Mouse (Mus musculus) embryonic facial prominence, embryonic 11.5 days (tissue): ENCODE measurements around the gene Ildr2. TPM values are rescaled to one million over a fixed set of nuclear protein-coding genes. Genes with fewer than 3 reads are reported as not detected.

Experiments
- ATAC-seq: fragments of 200-750 bp; cut with Nextera tagmentation; replicated peaks from 2 replicates; pipeline ENCODE4 v1.8.0; 2017; ENCODE audit warnings: low read depth; ENCODE audit not compliant: insufficient number of reproducible peaks, low FRiP score, low TSS enrichment
- DNase-seq: peaks from one replicate; pipeline ENCODE4 v3.0.0-alpha.2; 2015; ENCODE audit warnings: low spot score
- H3K27ac ChIP-seq: fragments of 300-500 bp; sonication (generic); replicated peaks from 2 replicates; pipeline ENCODE4 v1.5.1; 2014; ENCODE audit warnings: mild to moderate bottlenecking, low read depth, low read length, control low read depth
- H3K27me3 ChIP-seq: fragments of 300-500 bp; sonication (generic); 2 replicates; pipeline ENCODE4 v1.6.1; 2014; ENCODE audit warnings: mild to moderate bottlenecking, low read length, moderate library complexity, mixed read lengths; ENCODE audit not compliant: control insufficient read depth, insufficient read depth
- H3K36me3 ChIP-seq: fragments of 300-500 bp; sonication (generic); replicated peaks from 2 replicates; pipeline ENCODE4 v1.6.1; 2014; ENCODE audit warnings: low read depth, mild to moderate bottlenecking, low read length, moderate library complexity, mixed read lengths; ENCODE audit not compliant: control insufficient read depth, insufficient read depth
- H3K4me1 ChIP-seq: fragments of 300-500 bp; sonication (generic); 2 replicates; pipeline ENCODE4 v1.6.1; 2014; ENCODE audit warnings: low read length, mixed read lengths; ENCODE audit not compliant: control insufficient read depth, insufficient read depth
- H3K4me2 ChIP-seq: fragments of 300-500 bp; sonication (generic); 2 replicates; pipeline ENCODE4 v1.6.1; 2014; ENCODE audit warnings: low read depth, mild to moderate bottlenecking, control low read depth, low read length, moderate library complexity
- H3K4me3 ChIP-seq: fragments of 300-500 bp; sonication (generic); 2 replicates; pipeline ENCODE4 v1.5.1; 2014; ENCODE audit warnings: low read depth, low read length, control low read depth
- H3K9ac ChIP-seq: fragments of 300-500 bp; sonication (generic); replicated peaks from 2 replicates; pipeline ENCODE4 v1.6.1; 2014; ENCODE audit warnings: mild to moderate bottlenecking, control low read depth, low read length
- H3K9me3 ChIP-seq: fragments of 300-500 bp; sonication (generic); replicated peaks from 2 replicates; pipeline ENCODE4 v1.6.1; 2016; ENCODE audit warnings: mild to moderate bottlenecking, low read length, inconsistent platforms, mixed read lengths; ENCODE audit not compliant: control insufficient read depth
- polyA plus RNA-seq: library from polyadenylated mRNA; unstranded; fragments of >200 nt; fragmentation: Nextera tagmentation; extraction: Ambion mirVana; gene quantifications from 2 replicates; pipeline ENCODE4 v1.2.1, GENCODE M21; 2014

The Ildr2 gene
- polyA plus RNA-seq, 1 experiment from 2014 or later, result 1.6 TPM

GRCm38 (mm10) chr1:166363122-166363521 lies 109.2 kb downstream of the Ildr2 start:
- DNase-seq (no peak), ATAC-seq (no peak)
- no peaks in the 10 kb centered on the region for H3K4me1 ChIP-seq
- H3K9me3 ChIP-seq, result no peaks in the 10 kb centered on the region
- no peak overlapping the region for H3K9ac ChIP-seq
- no peak overlapping the region for H3K27ac ChIP-seq
- no peaks in the 10 kb centered on the region for H3K36me3 ChIP-seq
- H3K4me3 ChIP-seq, result no peak overlapping the region
- H3K4me2 ChIP-seq, result no peak overlapping the region
- H3K27me3 ChIP-seq, result no peaks in the 10 kb centered on the region

Other genes with a start within 250 kb of the Ildr2 start
- 1.7 and 2.2 TPM in 2 replicates for gene Dusp27, start 126.2 kb upstream of the Ildr2 start, polyA plus RNA-seq
- 0.10 and 0.34 TPM in 2 replicates for gene Gpa33, start 123.9 kb upstream of the Ildr2 start, polyA plus RNA-seq
- gene Mael, start 15.4 kb upstream of the Ildr2 start, polyA plus RNA-seq, result not detected in 2 replicates
- gene Tada1, start 125.0 kb downstream of the Ildr2 start, polyA plus RNA-seq, result 76.4 and 81.0 TPM in 2 replicates
- gene Pogk, start 155.7 kb downstream of the Ildr2 start, polyA plus RNA-seq, result 28.1 and 30.1 TPM in 2 replicates
- not detected in 2 replicates for gene Gm4846, start 243.4 kb downstream of the Ildr2 start, polyA plus RNA-seq